Mouse (Mus musculus) megakaryocyte, embryonic 14.5 days (primary cell): ENCODE measurements around the gene Gp1ba.

Experiments used
- FLI1 ChIP-seq: IDR thresholded peaks from 2 replicates; pipeline ENCODE4 v1.6.1; 2012; ENCODE audit warnings: low read length, inconsistent platforms, mixed read lengths
- GATA1 ChIP-seq: IDR thresholded peaks from 3 replicates; pipeline ENCODE4 v1.6.1; 2012; ENCODE audit warnings: mixed read lengths, low read length, inconsistent platforms, borderline replicate concordance

GRCm38 (mm10) chr11:70612505-70612904 lies 26.4 kb upstream of the Gp1ba start:
- TF ChIP-seq GATA1 (no peak), FLI1 (no peak)
